Mouse (Mus musculus): ENCODE data around the gene Ggt6.

- TF ChIP-seq MAFK (IDR thresholded peaks at IDR 0.05; ENCODE audit: insufficient read depth, low read depth, low read length) = no peak
- no peak for TF ChIP-seq HCFC1 (IDR thresholded peaks at IDR 0.05; ENCODE audit: borderline replicate concordance, insufficient read depth, low read length)
- TF ChIP-seq CHD2 (IDR thresholded peaks at IDR 0.05; ENCODE audit: low read depth, low read length) = no peak
- TF ChIP-seq ZC3H11A (IDR thresholded peaks at IDR 0.05; ENCODE audit: borderline replicate concordance, low read depth, low read length) = no peak
These were observed 20.4 kb downstream of the Ggt6 start for GRCm38 (mm10) chr11:72455694-72456093.
